Mouse (Mus musculus) adrenal gland, adult (tissue): ENCODE results near the gene Ebf1.

Experiments
- DNase-seq, 2 experiments: peaks; one replicate each; pipeline ENCODE4 v3.0.0; 2022 to 2023; ENCODE audit warnings: low spot score in 1 of 2; ENCODE audit not compliant: inconsistent age in 2 of 2

Ebf1 gene

DNA sequence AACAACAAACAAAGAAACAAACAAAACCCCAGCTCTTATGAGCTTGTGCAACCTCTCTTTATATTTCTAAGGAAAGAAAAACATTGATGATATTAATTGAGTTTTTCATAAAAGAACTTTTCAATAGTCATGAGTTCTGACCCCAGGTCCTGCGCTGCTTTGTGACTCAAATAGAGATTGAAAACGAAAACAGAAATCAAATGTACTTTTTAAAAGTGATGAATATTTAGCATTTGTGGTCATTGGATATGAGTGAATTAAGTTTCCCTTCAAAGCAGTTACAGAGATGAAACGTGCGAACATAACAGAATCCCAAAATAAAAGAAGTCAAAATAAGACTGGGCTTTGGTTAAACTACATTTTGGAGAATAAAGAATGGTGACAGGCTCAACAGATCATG is 271.3 kb downstream of the Ebf1 start:
- no peak for DNase-seq

DNA sequence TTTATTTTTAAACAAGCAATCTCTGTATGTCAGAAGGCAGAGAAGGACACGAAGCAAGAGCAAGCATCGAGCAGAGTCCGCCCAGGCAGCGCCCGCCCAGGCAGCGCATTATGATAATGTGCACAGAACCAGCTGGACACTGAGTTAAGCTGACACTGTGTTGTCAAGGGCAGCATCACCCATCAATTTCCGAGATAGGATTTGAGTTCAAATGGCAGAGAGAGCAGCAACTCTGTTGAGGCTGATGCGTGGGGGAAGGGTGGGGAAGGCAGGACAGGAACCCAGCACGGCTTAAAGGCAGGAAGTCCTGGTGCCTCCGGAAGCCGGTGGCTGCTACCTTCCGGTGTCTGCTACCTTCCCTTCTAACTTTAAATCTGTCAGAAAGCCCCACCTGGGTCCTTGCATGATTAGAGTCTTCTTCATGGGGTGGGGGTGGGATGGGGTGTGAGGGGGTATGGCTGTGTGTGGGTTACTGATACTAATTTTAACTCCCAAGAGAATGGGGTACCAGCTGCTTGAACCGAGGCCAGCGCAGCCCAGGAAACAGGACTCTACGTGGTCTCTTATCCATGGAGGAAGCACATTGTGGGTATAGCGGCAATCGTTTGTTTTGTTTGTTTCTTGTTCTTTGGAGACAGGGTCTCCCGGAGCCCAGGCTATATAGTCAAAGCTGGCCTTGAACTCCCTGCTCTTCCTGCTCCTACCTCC is 275.9 kb downstream of the Ebf1 start:
- DNase-seq: peak; percentile 24 to 41

DNA sequence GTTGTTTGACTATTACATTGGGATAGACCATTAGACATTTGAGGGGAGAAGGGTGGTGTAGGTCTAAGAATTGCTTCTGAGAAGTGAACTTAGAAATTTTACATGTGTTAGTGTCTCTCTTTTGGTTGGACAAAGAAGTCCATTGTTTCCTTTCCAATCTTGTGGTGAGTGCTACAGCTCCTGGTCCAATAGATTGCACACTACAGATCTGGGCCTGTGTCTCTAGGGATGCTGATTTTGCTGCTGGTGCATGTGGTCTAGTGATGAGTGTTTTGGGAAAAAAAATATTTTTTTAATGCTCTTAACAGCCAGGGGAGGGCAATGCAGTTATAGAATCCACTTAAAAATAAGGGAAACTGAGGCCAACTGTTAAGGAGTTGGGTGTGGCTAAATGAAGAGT is 276.9 kb downstream of the Ebf1 start:
- no peak for DNase-seq

DNA sequence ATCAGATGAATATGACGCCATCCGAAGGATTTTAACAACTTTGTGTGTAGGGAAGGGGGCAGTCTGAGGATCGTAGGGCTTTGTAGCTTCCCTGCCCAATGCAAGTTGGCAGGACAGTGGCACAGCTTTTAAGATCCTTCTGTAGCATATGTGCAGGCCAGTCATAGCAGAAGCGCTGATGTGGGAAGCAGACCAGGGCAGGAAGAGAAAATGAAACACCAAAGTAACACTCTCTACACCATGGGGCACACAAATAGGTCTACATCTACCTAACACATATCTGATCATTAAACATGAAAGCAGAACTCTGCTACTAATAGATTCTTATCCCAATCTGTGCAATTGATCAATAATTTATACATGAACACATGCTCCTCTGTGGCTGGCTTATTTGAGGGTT is 277.7 kb downstream of the Ebf1 start:
- no peak for DNase-seq

DNA sequence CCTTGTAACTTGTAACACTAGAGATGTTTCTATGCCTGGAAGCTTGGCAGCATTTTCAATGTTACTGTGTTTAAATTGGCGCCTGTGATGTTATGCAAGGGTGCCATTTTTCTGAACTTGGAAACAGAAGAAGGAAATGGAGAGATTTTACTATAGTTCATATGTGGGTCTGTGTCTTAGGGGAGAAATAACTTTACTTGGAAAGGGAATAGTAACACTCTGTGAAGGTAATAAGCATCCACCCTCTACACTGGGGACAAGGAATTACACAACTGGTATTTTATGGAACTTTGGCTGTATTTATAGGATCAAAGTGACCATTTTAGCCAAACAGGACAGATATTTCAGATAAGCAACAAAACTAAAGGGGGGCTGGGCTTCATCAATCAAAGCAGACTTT is 278.8 kb downstream of the Ebf1 start:
- no peak for DNase-seq

DNA sequence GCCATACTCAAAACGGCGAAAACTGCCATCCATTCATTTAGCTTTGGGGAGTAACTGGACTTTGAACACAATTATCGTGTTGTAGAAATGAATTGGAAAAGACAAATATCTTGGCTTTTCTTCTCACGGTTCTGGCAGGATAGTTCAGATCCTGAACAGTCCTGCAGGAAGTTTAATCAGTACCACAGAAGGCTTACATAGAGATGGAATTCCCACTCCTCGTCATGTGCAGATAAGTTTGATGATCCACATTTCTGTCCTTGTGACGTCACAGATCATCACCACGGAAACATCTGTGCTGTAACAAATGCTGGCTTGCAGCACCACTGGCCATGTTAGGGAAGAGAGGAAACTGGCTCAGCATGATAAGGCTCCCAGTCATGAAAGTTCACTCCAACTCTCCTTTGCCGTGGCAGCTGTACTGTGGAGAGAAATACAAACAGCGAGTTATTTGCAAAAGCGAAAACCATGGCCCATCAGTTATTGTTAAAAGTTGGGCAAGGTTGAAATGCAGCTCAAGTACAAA is 280.1 kb downstream of the Ebf1 start:
- peak in 1 of 2 experiments; percentile 40 for DNase-seq

DNA sequence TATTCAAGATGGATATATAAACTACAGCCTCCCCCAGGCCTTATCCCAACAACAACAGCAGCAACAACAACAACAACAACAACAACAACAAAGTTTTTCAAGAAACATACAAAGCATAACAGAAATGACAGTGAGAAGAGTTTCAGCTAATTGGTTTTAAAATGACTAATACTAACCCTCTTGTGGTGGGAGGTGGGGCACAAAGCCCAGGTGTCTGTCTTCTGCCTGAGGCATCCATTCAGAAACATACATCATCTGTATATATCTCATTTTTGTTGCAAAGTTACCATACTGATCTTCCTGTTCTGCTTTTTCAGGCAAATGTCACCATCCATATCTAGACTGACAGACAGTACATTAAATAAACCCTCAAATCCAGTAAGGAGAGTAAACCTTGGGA is 282.4 kb downstream of the Ebf1 start:
- DNase-seq: no peak

DNA sequence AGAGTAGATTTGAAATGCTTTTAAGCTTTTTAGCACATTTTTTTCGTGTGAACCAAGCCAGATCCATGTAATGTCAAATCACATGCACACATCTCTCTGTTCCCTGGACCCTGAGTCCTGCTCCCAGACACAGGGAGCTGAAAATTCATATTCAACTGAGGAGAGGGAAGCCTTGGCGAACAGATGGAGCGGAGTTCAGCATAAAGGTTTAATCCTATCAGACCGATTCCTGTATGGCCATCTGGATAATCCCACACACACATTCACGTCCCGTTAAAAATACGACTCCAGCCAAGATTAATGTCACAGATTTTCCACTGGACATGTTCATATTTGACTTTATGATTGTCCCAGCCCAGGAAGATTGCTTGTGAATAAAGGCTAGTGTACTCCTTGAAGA is 282.8 kb downstream of the Ebf1 start:
- DNase-seq: no peak

DNA sequence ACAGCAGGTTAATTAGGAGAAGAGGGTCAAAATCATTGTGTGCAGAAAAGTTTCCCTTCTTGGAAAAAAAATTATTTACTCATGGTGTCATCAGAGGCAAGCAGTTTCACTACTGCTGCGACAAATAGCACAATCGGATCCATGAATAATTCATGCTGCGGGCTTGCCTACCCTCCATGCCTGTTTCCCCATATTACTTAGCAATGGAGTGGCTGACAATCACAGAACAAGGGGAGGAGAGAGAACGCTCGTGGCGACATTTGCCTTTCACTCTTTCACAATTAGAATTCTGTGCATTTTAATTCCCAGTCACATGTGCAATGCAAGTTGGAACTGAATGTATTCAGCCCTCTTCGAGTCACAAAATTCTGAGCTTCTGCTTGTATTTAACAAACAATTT is 283.4 kb downstream of the Ebf1 start:
- no peak for DNase-seq

DNA sequence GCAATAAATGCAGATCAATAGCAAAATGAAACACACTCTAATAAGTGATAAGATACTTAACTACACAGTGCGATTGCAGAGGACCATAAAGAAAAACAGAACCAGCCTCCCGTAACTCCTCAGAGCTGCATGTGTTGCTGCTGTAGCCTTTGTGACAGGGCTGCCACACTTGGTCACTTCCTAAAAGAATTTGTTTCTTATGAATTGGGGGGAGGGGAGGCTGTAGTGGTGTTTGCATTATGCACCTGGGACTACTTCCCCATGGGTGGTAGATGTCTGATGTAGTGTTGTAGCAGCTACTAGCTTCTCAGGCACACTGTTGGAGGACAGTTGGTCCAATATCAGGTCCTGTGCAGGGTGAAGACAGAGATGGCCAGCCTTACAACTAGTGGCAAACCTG is 284.6 kb downstream of the Ebf1 start:
- DNase-seq: no peak

DNA sequence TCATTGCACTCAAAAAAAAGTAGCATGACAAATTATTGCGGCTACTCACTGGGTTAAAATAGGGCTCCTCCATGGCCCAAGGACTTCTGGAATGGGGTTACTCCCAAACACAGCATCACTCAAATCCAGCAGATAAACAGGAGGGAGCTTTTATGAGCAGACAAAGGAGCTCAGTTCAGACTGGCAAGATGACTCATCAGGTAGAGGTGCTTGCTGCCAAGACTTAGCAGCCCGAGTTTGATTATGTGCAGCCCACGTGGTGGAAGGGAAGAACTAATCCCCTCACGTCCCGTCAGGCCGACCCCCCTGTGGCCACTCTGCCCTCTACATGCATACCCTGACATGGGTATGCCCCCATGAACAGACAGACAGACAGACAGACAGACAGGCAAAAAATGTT is 285.0 kb downstream of the Ebf1 start:
- DNase-seq: peak; percentile 32 to 64

DNA sequence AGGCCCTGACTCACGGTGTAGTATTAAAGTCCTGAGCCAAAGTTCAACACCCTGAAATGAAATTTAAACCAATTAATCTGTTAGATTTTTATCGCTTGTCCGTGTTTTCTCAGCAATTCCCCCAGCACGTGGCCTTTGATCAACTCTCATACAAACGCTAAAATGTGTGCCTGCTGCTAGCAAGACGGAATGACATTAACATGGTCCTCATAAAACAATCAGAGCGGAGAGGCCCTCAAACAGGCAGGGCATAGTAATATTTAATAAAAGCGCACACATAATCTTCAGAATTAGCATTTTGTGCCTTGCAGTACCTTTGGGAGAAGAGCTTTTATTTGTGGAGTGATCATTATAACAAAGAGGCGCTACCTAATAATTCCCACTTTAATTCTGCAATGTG is 287.0 kb downstream of the Ebf1 start:
- DNase-seq: no peak

DNA sequence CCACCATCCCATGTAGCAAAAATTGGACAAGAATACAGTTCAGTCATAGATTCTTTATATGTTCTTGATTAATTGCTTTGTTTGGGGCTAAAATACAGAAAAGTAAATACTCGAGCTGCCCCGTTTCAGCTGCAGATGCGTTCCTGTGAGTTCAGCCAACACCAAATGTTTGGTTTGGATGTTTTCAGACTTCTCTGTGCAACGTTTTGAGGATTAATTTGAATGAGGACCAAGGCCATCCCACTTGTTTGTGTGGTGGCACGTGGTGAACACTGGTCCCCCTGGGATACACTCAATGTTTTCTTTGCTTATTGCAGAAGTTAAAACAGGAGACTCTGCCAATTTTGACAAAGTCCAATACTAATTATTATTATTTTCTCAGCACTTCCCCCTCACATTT is 289.3 kb downstream of the Ebf1 start:
- DNase-seq: peak in 1 of 2 experiments; percentile 46

DNA sequence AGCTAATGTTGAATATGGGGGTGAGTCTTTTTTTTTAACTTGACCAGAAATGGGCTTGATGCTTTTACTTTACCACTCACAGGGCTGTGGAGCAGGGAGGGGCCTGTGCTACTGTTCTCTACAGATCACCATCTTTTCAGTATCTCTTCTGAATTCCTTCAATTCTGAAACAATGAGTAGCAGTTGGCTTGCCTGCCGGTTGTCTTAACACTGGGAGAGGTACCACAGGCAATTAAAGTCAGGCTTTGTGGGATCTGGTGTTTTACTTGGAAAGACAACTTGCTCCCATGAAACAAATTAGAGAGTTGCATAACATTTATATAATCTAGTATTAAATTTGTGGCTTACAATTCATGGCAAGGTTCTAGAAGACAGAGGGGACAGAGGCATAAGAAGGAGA is 294.6 kb downstream of the Ebf1 start:
- no peak for DNase-seq

DNA sequence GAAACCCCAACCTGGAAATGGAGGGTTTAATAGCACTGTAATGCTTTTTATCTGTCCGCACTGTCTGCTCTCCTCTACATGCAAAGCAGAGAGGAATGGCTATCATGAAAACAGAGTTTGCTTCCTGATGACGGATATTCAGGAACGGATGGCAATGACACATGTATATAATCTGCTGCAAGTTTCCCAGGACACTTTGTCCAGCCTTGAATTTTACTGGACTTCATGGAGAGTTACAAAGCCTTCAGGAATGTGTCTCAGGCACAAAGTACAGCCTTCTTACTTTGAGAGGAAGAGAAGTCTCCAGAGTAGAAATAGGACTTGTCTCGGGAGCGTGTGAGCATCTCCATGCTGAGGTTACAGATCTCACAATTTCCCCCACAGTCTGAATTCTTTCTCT is 296.7 kb downstream of the Ebf1 start:
- peak in 1 of 2 experiments; percentile 21 for DNase-seq

DNA sequence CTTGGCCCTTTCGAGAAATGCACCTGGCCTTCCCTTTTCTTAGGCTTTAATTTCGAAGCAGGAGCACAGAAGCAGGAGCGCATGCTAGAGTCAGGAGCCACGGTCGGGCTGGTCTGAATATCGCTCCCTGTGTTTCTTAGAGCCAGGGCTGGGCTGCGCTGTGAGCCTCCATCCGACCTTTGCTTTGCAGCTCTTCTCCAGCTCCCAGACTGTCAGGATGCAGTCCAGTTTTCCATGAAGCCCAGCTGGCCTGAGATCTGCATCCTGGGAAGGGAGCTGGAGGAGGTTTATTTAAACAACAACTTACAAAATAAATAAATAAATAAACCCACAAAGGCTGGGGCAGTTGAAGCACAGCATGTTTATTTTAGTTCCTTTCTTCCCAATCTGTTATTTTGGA is 299.9 kb downstream of the Ebf1 start:
- no peak for DNase-seq

DNA sequence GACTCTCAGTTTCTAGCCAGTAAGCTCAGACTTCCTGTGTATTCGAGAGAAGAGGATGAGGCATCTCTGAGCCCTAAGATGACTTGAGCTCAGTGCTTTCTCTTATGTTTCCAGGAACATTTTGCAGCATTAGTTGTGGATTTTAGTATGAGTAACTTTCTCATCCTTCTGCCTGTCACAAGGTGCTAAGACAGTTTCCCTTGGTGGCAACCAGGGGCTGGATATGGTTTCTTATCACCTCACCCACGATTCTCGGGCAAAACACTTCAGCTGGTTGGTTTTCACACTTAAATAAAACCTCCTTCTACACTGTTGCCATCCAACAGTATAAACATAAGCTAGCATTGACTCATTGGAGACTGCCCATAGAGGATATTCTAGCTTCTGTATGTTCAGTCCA is 306.0 kb downstream of the Ebf1 start:
- no peak for DNase-seq

DNA sequence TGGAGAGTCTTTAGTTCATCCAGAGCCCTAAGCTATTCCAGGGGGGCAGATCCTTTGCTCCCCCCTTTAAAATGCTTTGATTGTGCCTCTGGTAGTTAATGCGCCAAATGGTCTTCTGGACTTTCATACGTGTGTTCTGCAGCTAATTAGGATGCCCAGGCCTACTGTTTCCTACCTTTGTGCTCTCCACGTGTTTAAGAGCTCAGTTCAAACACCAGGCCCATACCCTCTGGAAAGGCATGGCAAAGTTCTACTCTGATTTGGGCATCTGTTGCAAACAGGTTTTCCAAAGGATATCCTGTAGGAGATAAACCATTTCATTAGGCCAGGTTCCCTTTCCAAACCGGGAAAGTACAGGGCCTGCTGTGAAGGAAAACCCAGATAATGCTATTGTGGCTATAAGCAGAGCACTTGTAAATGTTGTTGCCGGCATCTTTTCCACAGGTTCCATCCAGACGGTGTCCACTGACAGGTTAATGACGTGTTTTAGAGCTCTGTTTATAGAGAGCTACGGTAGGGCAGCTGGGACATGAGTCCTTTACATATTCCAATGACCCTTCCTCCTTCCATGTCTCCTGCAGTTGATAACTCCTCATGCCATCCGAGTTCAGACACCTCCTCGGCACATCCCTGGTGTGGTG is 306.9 kb downstream of the Ebf1 start:
- no peak for DNase-seq

DNA sequence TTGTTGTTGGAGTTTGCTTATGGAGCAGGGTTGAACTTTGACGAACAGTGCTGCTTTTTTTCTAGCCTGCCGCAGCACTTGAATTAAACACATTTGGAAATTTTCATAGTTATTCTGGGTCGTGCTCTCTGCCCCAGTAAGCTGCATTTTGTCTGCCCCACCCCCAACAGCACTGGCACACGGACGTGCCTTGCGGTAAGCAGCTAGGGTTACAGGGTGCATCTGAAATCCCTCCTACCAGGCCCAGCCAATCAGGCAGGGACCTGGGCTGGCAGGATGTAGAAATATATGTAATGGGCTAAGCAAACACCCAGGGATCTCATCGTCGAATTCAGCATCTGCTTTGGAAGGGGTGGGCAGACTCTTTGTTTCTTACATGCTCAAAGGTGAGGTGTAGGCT is 307.8 kb downstream of the Ebf1 start:
- peak in 1 of 2 experiments; percentile 47 for DNase-seq

DNA sequence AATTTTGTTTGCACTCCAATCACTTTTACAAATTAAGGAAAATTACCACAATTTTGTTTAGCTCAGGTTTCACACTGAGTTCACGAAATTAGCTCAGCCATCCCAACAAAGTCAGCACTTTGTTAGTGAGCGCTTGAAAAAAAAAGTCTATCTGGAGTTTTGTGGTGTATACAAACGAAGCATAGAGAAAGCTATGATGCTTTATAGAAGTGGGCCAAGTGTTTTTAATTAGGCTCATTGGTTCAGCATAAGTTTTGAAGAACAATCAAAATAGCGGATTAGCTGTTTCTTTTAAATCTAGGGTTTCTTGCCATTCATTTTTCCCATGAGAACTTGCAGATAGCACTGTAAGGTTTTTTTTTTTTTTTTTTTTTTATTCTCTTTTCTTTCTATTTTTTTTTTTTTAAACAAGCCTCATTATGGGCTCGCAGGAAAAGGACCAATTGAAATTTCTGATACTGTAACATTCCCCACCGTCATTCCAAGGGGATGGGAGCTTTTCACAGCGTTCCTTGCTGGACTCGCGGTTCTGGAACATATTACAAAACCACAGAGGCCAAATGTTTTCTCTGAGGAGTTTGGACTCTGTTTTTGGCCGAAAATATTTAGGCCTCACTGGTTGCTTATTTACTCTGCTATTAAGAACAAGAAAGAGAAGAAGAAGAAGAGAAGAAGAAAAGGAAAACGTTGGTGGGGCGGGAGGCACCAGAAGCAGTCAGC is 308.8 kb downstream of the Ebf1 start:
- DNase-seq: no peak

DNA sequence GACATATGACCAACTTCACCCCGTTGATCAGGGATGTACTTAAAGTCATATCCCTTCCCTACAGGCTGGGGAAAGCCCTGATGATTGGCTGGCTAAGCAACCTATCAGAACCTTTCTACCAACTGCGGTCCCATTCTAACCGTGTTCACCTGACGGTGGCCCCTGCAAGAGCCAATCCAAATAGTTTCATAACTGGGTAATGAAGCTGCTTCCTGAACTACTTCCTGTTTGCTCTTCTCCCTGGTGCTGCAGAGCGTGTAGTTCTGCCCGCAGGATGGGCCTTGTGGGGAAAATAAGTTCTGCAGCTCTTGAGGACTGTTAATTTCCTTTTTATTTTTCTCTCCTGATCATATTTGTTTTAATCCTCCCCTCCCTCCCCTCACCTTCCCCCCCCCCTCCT is 311.3 kb downstream of the Ebf1 start:
- no peak for DNase-seq

DNA sequence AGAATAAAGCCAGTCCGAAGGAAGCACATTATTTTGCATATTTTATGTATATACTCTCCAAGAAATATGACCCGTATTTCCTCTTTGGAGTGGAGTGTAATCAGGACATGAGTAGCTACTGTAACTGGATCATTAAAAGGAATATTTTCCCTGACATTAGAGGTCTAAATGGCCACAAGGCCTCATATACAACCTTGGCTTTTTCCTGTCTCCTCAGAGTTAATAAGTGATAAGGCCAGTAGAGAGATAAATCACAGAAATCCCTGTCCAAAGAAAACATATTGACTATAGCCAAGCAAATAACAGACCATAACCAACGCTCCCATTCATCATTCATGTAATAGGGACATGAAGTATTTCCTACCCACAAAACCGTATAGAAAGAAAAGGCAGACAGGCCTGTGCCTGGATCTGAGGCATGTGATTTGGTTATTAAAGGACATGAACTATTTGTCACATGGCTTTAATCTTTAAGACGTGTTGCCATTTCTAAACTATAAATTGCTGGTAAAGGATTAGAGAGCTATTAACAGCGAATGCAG is 315.9 kb downstream of the Ebf1 start:
- DNase-seq: peak in 1 of 2 experiments; percentile 59
